Mouse (Mus musculus) G1E-ER4 (cell line): ENCODE data around the gene Sostdc1. TPM values are rescaled to one million over a fixed set of nuclear protein-coding genes. Genes with fewer than 3 reads are reported as not detected.

Source experiments
- GATA1 ChIP-seq: IDR thresholded peaks from one replicate; pipeline ENCODE4 v1.8.0; 2012; ENCODE audit warnings: low read length, inconsistent platforms
- polyA plus RNA-seq: library from polyadenylated mRNA; stranded (reverse); fragments of >175 nt; gene quantifications from 2 replicates; pipeline ENCODE4 v1.2.3, GENCODE M21; 2012

The Sostdc1 gene
- polyA plus RNA-seq = not detected in 2 replicates

GRCm38 (mm10) chr12:36313916-36314315 is at the start of gene Sostdc1:
Gene Sostdc1, plus strand, starts transcription at chr12:36314139.
- TF ChIP-seq GATA1 = no peak

- no peak for TF ChIP-seq GATA1
Measured at GRCm38 (mm10) chr12:36267670-36268246, 46.2 kb upstream of the Sostdc1 start.

GRCm38 (mm10) chr12:36274823-36275222 is 39.1 kb upstream of the Sostdc1 start:
- TF ChIP-seq GATA1 = no peak

GRCm38 (mm10) chr12:36289634-36290033 is 24.3 kb upstream of the Sostdc1 start:
- no peak for TF ChIP-seq GATA1

GRCm38 (mm10) chr12:36290465-36290864 is 23.5 kb upstream of the Sostdc1 start:
- TF ChIP-seq GATA1 = no peak

- TF ChIP-seq GATA1 = no peak
Measured at GRCm38 (mm10) chr12:36291346-36291745, 22.6 kb upstream of the Sostdc1 start.

- no peak for TF ChIP-seq GATA1
Measured at GRCm38 (mm10) chr12:36302326-36302725, 11.6 kb upstream of the Sostdc1 start.

- TF ChIP-seq GATA1 = no peak
Measured at GRCm38 (mm10) chr12:36302905-36303642, 10.9 kb upstream of the Sostdc1 start.

GRCm38 (mm10) chr12:36308737-36309420 is 5.1 kb upstream of the Sostdc1 start:
- no peak for TF ChIP-seq GATA1

GRCm38 (mm10) chr12:36313015-36313414 is 924 bp upstream of the Sostdc1 start:
- no peak for TF ChIP-seq GATA1

GRCm38 (mm10) chr12:36314446-36314845 is 507 bp downstream of the Sostdc1 start:
- TF ChIP-seq GATA1 = no peak

GRCm38 (mm10) chr12:36315527-36315926 is 1.6 kb downstream of the Sostdc1 start:
- TF ChIP-seq GATA1 = no peak

GRCm38 (mm10) chr12:36316056-36316455 is 2.1 kb downstream of the Sostdc1 start:
- no peak for TF ChIP-seq GATA1

GRCm38 (mm10) chr12:36317036-36317819 is 3.3 kb downstream of the Sostdc1 start:
- TF ChIP-seq GATA1 = no peak

- TF ChIP-seq GATA1 = no peak
Measured at GRCm38 (mm10) chr12:36317820-36318135, 3.8 kb downstream of the Sostdc1 start.

GRCm38 (mm10) chr12:36326101-36326521 is 12.2 kb downstream of the Sostdc1 start:
- no peak for TF ChIP-seq GATA1
